Mouse (Mus musculus) hindlimb bud, embryonic 11.5 days (tissue): Measurements from ENCODE around the gene Tut7.
"Not testable (repeated sequence)": the region's sequence is repeated elsewhere in the genome, so short reads cannot be mapped to it uniquely, and the experiment has no call there.

Experiments
- DNase-seq: peaks from one replicate; pipeline ENCODE4 v3.0.0-alpha.2; 2012; ENCODE audit warnings: low read depth, low spot score; ENCODE audit errors: extremely low spot score

Tut7 gene

GRCm38 (mm10) chr13:59769296-59770163 lies 53.4 kb downstream of the Tut7 start, which contains the start of gene Isca1:
Gene Isca1, minus strand, starts transcription at chr13:59769810.
- peak; percentile 89 for DNase-seq

GRCm38 (mm10) chr13:59768531-59768930 lies 54.4 kb downstream of the Tut7 start:
- DNase-seq = no peak

DNA sequence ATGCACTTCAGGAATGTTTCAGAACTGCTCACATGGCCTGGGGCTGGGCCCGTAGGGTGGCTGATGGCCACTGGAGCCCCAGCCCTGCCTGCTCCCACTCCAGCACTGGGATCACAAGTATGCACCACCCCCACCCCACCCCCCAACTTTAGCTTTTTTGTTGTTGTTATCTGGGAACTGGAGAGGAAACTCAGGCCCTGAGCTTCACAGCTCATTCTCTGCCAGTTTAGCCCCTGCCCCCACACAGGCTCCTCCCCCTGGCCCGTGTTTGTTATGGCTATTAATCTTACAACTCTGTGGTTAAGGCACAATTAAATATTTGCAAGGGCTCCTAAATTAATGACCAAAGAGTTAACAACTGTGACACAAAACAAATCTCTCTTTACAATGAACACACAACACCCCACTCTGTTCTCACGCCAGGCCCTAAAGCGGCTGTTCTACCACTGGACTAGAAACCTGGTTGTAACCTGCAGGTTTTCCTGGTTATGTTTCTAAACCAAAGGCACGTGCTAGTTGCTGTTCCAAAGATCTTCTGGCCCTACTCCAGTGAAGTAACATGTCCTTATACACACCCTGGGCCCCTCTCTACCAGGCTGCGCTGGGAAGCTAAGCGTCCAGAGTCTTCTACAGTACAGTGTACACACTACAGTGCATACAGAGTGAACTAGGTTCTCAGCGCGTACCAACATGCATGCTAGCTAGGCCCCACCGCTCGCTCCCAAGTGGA lies 56.0 kb downstream of the Tut7 start:
- DNase-seq = no peak

DNA sequence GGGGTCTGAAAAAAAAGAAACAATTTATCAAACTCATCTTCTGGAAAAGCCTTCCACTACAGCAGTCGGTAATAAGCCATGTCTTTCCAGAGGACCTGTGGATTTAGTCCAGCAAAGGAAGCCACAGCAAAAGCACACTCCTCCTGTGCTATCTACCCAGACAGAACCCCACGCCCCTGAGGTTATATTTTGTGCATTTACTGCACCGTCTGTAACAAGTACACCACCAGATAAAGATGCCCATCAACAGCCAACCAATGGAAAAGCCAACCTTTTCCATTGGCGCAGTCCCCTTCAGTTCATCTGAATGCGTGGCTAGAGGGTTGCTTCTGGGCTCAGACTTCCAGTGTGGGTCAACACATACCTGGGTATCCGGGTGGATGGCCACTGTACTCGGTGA lies 60.2 kb downstream of the Tut7 start:
- DNase-seq = no peak

DNA sequence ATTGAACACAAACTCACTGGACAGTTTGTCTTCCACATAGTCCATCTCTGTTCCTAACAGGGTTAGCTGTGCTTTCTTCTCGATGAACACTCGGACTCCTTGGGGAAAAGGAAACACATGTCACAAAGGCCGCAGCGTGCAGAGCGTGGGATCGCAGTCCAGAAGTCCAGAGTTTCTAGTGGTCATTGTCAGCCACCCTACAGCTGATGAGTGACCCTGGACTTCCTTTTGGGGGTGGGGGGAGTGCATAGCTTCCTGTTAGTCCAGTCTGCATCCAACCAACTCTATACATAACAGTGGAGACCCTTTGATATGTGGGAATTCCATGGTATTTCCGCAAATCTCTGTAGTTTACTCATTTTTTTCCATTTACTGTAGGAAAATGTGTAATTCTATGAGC lies 66.0 kb downstream of the Tut7 start:
- no peak for DNase-seq

DNA sequence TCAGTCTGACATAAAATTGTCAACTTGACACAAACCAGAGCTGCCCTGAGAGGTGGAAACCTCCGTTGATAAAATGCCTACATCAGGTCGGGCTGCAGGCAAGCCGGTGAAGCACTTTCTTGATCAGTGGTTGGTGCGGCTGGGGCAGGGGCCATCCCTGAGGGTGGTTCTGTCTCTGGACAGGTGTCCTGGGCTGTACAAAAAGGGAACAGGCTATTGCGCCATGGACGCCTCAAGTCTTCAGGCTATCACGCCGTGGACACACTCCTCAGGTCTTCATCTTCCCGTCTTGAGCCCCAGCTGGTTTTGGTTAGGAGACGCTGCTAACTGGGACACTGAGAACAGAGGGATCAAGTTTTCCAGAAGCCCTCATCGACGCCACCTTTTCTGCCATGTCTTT lies 72.6 kb downstream of the Tut7 start:
- no peak for DNase-seq

DNA sequence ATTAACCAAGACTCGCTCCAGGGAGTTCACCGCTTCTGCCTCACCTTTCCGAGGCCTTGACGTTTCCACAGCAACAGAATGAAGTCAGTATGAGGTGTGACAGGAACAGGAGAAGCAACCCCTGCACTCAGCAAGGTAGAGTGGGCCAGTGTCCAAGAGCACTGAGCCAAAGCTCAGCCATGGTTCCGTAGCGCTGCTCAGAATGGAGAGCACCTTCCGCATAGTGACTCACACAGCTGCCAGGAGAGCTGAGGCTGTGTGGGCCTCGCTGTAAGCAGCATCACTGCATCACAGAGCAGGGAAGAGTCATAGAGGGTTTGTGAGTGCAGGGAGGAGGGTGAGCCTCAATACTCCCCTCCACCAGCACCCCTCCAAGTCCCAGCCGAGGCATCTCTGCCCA lies 76.2 kb downstream of the Tut7 start, which contains the start of gene 1700014D04Rik:
Gene 1700014D04Rik, minus strand, starts transcription at position 42 of the 400 bp plus-strand sequence.
- DNase-seq = no peak

GRCm38 (mm10) chr13:59746164-59746563 lies 76.8 kb downstream of the Tut7 start:
- no peak for DNase-seq

GRCm38 (mm10) chr13:59745462-59745861 lies 77.5 kb downstream of the Tut7 start:
- DNase-seq = no peak

DNA sequence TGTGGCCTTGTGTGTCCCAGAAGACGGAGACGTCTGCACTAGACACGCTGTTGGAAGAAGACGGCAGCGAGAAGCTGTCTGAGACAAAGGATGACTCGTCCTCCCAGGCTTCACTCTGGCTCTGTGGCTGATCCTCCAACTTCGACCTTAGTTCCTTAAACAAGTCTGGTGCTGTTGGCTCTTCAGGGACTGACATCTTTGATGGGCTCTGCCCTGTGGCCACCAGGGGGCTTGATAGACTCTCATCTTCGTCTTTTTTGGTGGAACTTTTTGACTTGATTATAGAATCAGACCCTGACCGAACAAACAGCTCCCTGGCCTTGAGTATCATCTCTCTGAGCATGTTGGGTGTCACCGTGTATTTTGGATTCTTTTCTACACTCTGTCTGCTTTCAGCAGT lies 81.2 kb downstream of the Tut7 start:
- no peak for DNase-seq

GRCm38 (mm10) chr13:59741096-59741495 lies 81.9 kb downstream of the Tut7 start:
- no peak for DNase-seq

DNA sequence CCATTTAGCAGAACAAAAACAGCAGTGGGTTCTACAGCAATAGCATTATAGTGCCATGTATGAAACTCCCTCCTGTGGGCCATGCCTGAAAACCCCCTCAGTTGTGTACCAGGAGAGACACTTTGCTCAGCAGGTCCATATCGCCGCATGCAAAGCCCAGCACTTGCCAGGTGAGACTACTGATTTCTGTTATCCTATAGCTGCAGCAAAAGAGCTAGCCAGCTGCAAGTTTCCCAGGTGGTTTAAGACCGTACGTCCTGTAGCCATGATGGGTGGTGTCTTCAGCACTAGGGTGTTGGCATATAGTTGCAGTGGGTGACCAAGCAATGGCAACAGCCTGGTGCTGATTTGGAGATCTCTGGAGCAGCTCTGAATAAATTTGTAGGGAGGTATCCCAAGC lies 83.5 kb downstream of the Tut7 start:
- no peak for DNase-seq

- no peak for DNase-seq
Observed at GRCm38 (mm10) chr13:59738455-59738854, 84.5 kb downstream of the Tut7 start.

GRCm38 (mm10) chr13:59735190-59735589 lies 87.8 kb downstream of the Tut7 start:
- DNase-seq = no peak

- not testable (repeated sequence) for DNase-seq
Observed at GRCm38 (mm10) chr13:59734347-59734746, 88.6 kb downstream of the Tut7 start.

GRCm38 (mm10) chr13:59733936-59734335 lies 89.0 kb downstream of the Tut7 start:
- no peak for DNase-seq

DNA sequence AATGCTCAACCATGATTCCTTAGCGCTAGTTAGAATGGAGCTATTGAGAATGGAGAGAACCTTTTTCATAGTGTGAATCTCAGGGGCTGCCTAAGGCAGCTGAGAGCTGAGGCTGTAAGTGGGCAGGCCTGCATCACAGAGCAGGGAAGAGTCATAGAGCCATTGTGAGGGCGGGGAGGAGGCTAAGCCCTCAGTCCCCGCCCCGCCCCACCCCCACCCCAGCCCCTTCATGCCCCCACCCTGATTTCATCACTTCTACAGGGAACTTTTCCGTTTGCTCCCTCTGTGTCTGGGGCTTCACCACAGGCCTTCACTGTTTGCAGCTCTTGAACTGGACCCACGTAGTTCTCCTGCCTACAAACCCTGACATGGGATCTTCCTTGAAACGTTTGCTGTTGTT lies 91.3 kb downstream of the Tut7 start, which contains the start of gene Spata31d1d:
Gene Spata31d1d, minus strand, starts transcription at position 101 of the 400 bp plus-strand sequence.
- DNase-seq = no peak

DNA sequence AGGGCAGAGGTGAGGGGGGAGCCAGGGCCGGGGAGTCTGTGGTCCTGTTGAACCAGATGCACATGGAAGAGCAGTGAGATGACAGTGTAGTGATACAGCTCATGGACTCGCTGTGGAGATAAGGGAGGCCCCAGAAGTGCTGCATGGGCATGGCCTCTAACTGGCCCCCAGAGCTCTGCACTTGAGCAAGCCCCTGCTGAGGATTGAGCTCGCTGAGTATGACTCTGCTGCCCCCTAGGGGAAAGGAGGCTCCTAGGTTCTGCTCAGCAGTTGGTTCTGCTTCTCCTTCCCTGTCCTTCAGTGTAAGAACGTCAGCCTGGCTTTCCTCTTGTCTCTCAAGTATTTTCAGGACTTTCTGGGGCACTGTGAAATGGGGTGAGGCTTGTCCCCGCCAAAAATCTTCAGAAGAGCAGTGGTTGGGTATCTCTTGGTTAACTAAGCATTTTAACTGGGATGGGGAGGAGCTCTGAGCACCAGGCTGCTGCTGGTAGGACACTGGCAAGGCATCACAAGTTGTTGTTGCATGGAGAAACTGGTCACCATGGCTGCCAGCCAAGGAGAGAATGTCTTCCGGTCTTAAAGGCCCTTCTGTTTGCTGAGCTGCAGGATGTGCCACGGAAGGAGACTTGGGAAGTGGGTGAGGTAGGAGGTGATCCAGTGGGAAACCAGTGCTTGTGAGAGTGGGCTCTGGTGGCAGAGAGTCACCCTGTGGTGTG lies 94.4 kb downstream of the Tut7 start:
- DNase-seq = peak; percentile 75

GRCm38 (mm10) chr13:59726139-59726867 lies 96.6 kb downstream of the Tut7 start:
- DNase-seq = no peak

DNA sequence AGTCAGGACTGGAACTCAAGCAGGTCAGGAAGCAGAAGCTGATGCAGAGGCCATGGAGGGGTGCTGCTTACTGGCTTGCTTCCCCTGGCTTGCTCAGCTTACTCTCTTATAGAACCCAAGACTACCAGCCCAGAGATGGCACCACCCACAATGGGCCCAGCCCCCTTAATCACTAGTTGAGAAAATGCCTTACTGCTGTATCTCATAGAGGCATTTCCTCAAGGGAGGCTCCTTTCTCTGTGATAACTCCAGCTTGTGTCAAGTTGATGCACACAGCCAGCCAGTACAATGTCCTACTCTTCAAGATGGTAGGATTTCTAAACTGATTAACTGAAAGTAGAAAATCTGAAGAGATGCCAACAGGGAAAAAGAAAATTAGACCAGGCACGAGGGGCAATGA lies 100.9 kb downstream of the Tut7 start:
- DNase-seq = not testable (repeated sequence)
